Mouse (Mus musculus) ES-E14 (cell line): ENCODE results near the gene Megf11. TPM values are rescaled to one million over a fixed set of nuclear protein-coding genes. Genes with fewer than 3 reads are reported as not detected.

Experiments
- DNase-seq: peaks from one replicate; pipeline ENCODE4 v3.0.0-alpha.2; 2013; ENCODE audit warnings: low read depth, low spot score
- H3K27ac ChIP-seq: 2 replicates; pipeline ENCODE4 v1.5.1; 2012; ENCODE audit warnings: low read depth, mild to moderate bottlenecking, low read length, moderate library complexity, mixed read lengths; ENCODE audit not compliant: poor library complexity, insufficient read depth, severe bottlenecking
- H3K36me3 ChIP-seq: 2 replicates; pipeline ENCODE4 v1.6.1; 2012; ENCODE audit warnings: mild to moderate bottlenecking, low read length, moderate library complexity, mixed read lengths; ENCODE audit not compliant: control insufficient read depth, poor library complexity, insufficient read depth, severe bottlenecking
- H3K4me1 ChIP-seq, 2 experiments: fragments of 150-350 bp in 1 of 2; sonication (generic) in 1 of 2; 2 replicates each; pipeline ENCODE4 v1.6.1; 2012; ENCODE audit warnings: low read length in 2 of 2, mild to moderate bottlenecking in 1 of 2, mixed read lengths in 1 of 2; ENCODE audit not compliant: control insufficient read depth in 2 of 2, insufficient read depth in 2 of 2, poor library complexity in 1 of 2
- H3K4me3 ChIP-seq, 2 experiments: fragments of 150-350 bp in 1 of 2; sonication (generic) in 1 of 2; 2 replicates each; pipeline ENCODE4 v1.5.1; 2012; ENCODE audit warnings: low read length in 2 of 2, low read depth in 1 of 2, mild to moderate bottlenecking in 1 of 2, mixed read lengths in 1 of 2; ENCODE audit not compliant: insufficient read depth in 1 of 2, poor library complexity in 1 of 2, severe bottlenecking in 1 of 2
- H3K9ac ChIP-seq: 2 replicates; pipeline ENCODE4 v1.6.1; 2012; ENCODE audit warnings: low read depth, mild to moderate bottlenecking, low read length, mixed read lengths; ENCODE audit not compliant: poor library complexity, insufficient read depth, severe bottlenecking
- H3K9me3 ChIP-seq: fragments of 150-350 bp; sonication (generic); 2 replicates; pipeline ENCODE4 v1.6.1; 2012; ENCODE audit warnings: low read depth, mild to moderate bottlenecking, low read length; ENCODE audit not compliant: control insufficient read depth, insufficient read depth
- CHD2 ChIP-seq: IDR thresholded peaks from 2 replicates; pipeline ENCODE4 v1.6.1; 2014; ENCODE audit warnings: mild to moderate bottlenecking, low read depth, low read length, inconsistent platforms
- HCFC1 ChIP-seq: IDR thresholded peaks from 2 replicates; pipeline ENCODE4 v1.6.1; 2012; ENCODE audit warnings: low read length, inconsistent platforms, borderline replicate concordance; ENCODE audit not compliant: insufficient read depth
- MAFK ChIP-seq: IDR thresholded peaks from 2 replicates; pipeline ENCODE4 v1.6.1; 2014; ENCODE audit warnings: mild to moderate bottlenecking, low read depth, low read length, inconsistent platforms; ENCODE audit not compliant: insufficient read depth
- ZC3H11A ChIP-seq: IDR thresholded peaks from 2 replicates; pipeline ENCODE4 v1.6.1; 2012; ENCODE audit warnings: low read depth, mild to moderate bottlenecking, inconsistent platforms, low read length, borderline replicate concordance
- ZNF384 ChIP-seq: IDR thresholded peaks from 2 replicates; pipeline ENCODE4 v1.6.1; 2012; ENCODE audit warnings: low read depth, low read length, inconsistent platforms
- in situ Hi-C, 2 experiments: fragments of 600-800 bp; cut with MboI; formaldehyde crosslinking; loops; one replicate each; pipeline ENCODE4 v1.15.1; 2025; ENCODE audit warnings: low sequenced_read_pairs in 2 of 2, inconsistent platforms in 1 of 2; ENCODE audit not compliant: unreplicated experiment in 2 of 2
- total RNA-seq: library from RNA; depleted of rRNA; stranded (reverse); fragments of 300-350 nt; gene quantifications from 2 replicates; pipeline ENCODE4 v1.2.3, GENCODE M21; 2012

Megf11 gene
- total RNA-seq, 1 experiment: 7.5 TPM

- no peak for DNase-seq
- H3K9ac ChIP-seq: no peak overlapping the region
- no peak overlapping the region for H3K4me3 ChIP-seq
- TF ChIP-seq ZC3H11A (no peak), CHD2 (no peak), ZNF384 (no peak), HCFC1 (no peak), MAFK (no peak)
- H3K36me3 ChIP-seq: no peaks in the 10 kb centered on the region
- H3K27ac ChIP-seq: no peak overlapping the region
- H3K9me3 ChIP-seq: no peaks in the 10 kb centered on the region
- in situ Hi-C loops: no loop called here
- peaks cover 0 to 2% of the 10 kb centered on the region in 2 experiments; a peak in 1 of 4 replicates for H3K4me1 ChIP-seq
Observed at GRCm38 (mm10) chr9:64578014-64578413, 192.6 kb downstream of the Megf11 start.

GRCm38 (mm10) chr9:64579306-64579705 is 193.9 kb downstream of the Megf11 start:
- no peak overlapping the region for H3K4me3 ChIP-seq
- peaks cover 0 to 2% of the 10 kb centered on the region in 2 experiments; a peak in 1 of 4 replicates for H3K4me1 ChIP-seq
- no peak for DNase-seq
- TF ChIP-seq HCFC1 (no peak), CHD2 (no peak), ZC3H11A (no peak), MAFK (no peak), ZNF384 (no peak)
- no peaks in the 10 kb centered on the region for H3K36me3 ChIP-seq
- in situ Hi-C loops: no loop called here
- H3K9me3 ChIP-seq: no peaks in the 10 kb centered on the region
- no peak overlapping the region for H3K9ac ChIP-seq
- H3K27ac ChIP-seq: no peak overlapping the region

DNA sequence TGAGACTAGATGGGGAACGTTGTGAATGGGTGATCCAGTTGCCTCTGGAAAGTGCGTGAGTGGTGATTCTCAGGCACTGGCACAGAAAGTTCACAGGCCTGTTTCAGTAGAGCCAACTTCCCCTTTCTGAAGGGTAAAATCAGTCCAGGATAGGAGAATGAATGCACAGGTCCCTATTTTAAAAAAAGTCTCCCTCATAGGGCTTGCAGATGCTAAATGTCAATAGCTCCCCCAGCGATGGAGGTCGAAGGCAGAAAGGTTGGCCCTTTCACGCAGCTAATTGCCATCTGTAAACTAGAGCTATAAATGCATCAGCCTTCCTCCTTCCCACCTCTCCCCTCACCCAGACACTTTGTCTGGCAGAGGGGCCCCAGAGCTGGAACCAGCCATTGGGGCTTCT is 200.9 kb downstream of the Megf11 start:
- DNase-seq: no peak
- Histone ChIP-seq H3K9ac (no peak overlapping the region), H3K36me3 (no peaks in the 10 kb centered on the region), H3K27ac (no peak overlapping the region), H3K4me1 (no peaks in the 10 kb centered on the region), H3K9me3 (no peaks in the 10 kb centered on the region), H3K4me3 (no peak overlapping the region)
- in situ Hi-C loops: no loop called here
- TF ChIP-seq ZC3H11A (no peak), MAFK (no peak), ZNF384 (no peak), HCFC1 (no peak), CHD2 (no peak)

- H3K9ac ChIP-seq: no peak overlapping the region
- no peaks in the 10 kb centered on the region for H3K36me3 ChIP-seq
- H3K27ac ChIP-seq: no peak overlapping the region
- in situ Hi-C loops: no loop called here
- H3K9me3 ChIP-seq: no peaks in the 10 kb centered on the region
- H3K4me3 ChIP-seq: no peak overlapping the region
- no peak for DNase-seq
- H3K4me1 ChIP-seq: no peaks in the 10 kb centered on the region
- TF ChIP-seq MAFK: no peak
- TF ChIP-seq ZC3H11A: no peak
- TF ChIP-seq ZNF384: no peak
- TF ChIP-seq CHD2: no peak
- no peak for TF ChIP-seq HCFC1
Observed at GRCm38 (mm10) chr9:64587991-64588390, 202.6 kb downstream of the Megf11 start.

GRCm38 (mm10) chr9:64590634-64591041 is 205.2 kb downstream of the Megf11 start:
- no peak for DNase-seq
- in situ Hi-C loops: no loop called here
- H3K9ac ChIP-seq: no peak overlapping the region
- H3K9me3 ChIP-seq: no peaks in the 10 kb centered on the region
- TF ChIP-seq MAFK (no peak), ZNF384 (no peak), ZC3H11A (no peak), HCFC1 (no peak), CHD2 (no peak)
- H3K36me3 ChIP-seq: no peaks in the 10 kb centered on the region
- peaks cover 0 to 6% of the 10 kb centered on the region in 2 experiments; a peak in 2 of 4 replicates for H3K4me1 ChIP-seq
- H3K27ac ChIP-seq: no peak overlapping the region
- H3K4me3 ChIP-seq: no peak overlapping the region
